Mouse (Mus musculus): ENCODE results near the gene Ggact. TPM values are rescaled to one million over a fixed set of nuclear protein-coding genes. Genes with fewer than 3 reads are reported as not detected.

Ggact gene
- polyA plus RNA-seq, 1 experiment, result 63.9 TPM

DNA sequence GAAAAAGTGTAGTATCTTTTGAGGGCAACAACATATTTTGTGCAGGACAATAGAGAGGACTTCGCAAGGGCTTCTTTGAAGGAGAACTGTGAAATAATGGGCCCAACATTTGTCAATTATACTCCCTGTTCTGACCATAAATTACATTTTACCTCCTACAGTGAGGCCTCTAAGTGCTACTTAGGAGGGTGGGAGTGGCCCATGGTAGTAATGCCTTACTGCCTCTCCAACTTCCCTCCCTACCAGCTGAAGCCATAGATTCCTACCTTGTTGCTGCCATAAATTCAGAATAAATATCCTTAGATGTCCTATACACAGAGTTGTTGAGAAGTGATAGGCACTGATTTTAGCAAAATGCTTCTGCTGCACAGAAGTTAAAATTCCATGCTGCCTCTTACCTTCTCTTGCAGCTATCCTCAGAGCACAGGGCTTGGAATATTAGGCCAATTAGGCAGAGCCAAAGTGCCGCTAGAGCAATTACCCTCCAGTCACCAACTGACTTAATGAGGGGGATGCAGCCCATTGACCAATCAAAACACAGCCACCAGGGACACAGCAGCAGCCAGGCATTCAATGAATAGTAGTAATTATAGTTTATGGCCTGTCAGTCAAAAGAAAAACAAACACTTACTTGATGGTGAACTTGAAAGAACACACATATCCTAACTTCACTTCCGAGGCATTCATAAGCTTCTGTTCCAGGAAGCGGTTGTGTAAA is 29.4 kb upstream of the Ggact start:
- Histone ChIP-seq H3K27ac (ENCODE audit: control insufficient read depth, insufficient read depth, low read depth, low read length) (no peak overlapping the region), H3K4me3 (ENCODE audit: control insufficient read depth, low read depth, low read length) (no peak overlapping the region), H3K27me3 (ENCODE audit: control insufficient read depth, insufficient read depth, low read length) (no peaks in the 10 kb centered on the region), H3K4me1 (ENCODE audit: control insufficient read depth, insufficient read depth, low read length) (no peaks in the 10 kb centered on the region), H3K36me3 (ENCODE audit: control insufficient read depth, insufficient read depth, low read length) (no peaks in the 10 kb centered on the region)
- no peak for TF ChIP-seq CTCF (IDR thresholded peaks at IDR 0.05; ENCODE audit: control insufficient read depth, insufficient read depth, insufficient replicate concordance, low read depth, low read length)

DNA sequence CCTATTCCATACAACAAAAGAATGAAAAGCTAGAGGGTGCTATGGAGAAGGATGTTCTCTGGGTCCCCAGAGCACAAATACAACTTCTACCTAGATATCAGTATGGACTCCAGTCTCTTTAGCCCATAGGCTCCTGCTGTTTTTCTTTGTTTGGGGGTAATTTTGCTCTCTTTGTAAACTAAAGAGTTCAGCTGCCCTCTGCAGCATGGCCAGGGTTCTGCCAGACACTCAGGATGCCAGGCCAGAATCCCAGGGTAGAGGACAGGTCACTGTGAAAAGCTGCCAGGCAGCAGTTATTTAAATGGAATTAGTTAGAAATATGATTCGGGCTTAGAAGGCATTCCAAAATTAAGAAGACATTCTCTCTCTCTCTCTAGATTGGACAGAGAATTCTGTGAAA is 22.9 kb upstream of the Ggact start:
- TF ChIP-seq POLR2A (IDR thresholded peaks at IDR 0.05; ENCODE audit: control insufficient read depth, low read depth, low read length), result no peak
- TF ChIP-seq CTCF (IDR thresholded peaks at IDR 0.05; ENCODE audit: control insufficient read depth, insufficient read depth, insufficient replicate concordance, low read depth, low read length), result no peak
- H3K27ac ChIP-seq (ENCODE audit: control insufficient read depth, insufficient read depth, low read depth, low read length), result no peak overlapping the region
- no peaks in the 10 kb centered on the region for H3K4me1 ChIP-seq (ENCODE audit: control insufficient read depth, insufficient read depth, low read length)
- no peak overlapping the region for H3K4me3 ChIP-seq (ENCODE audit: control insufficient read depth, low read depth, low read length)
- no peaks in the 10 kb centered on the region for H3K36me3 ChIP-seq (ENCODE audit: control insufficient read depth, insufficient read depth, low read length)
- H3K27me3 ChIP-seq (ENCODE audit: control insufficient read depth, insufficient read depth, low read length), result no peaks in the 10 kb centered on the region

DNA sequence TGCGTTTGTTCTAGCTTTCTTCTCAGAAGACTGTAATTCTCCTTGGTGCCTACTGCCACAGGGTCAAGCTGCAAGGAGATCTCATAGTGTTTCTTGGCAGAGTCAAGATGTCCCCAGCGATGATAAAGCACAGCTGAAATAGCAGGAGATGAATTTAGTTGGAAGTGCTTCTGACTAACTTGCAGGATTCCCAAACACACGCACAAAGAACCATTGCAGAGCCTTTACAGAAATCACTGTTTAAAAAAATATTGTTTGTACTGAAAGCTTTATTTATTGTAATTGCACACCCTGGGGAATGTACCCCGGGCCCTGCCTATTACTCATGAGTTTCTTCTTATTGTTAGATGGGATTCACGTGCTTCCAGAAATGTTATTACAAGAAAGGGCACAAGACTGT is 6.5 kb upstream of the Ggact start:
- H3K4me1 ChIP-seq (ENCODE audit: control insufficient read depth, insufficient read depth, low read length), result no peaks in the 10 kb centered on the region
- no peaks in the 10 kb centered on the region for H3K27me3 ChIP-seq (ENCODE audit: control insufficient read depth, insufficient read depth, low read length)
- no peak overlapping the region for H3K27ac ChIP-seq (ENCODE audit: control insufficient read depth, insufficient read depth, low read depth, low read length)
- no peak overlapping the region for H3K4me3 ChIP-seq (ENCODE audit: control insufficient read depth, low read depth, low read length)
- TF ChIP-seq POLR2A (IDR thresholded peaks at IDR 0.05; ENCODE audit: control insufficient read depth, low read depth, low read length) (no peak), CTCF (IDR thresholded peaks at IDR 0.05; ENCODE audit: control insufficient read depth, insufficient read depth, insufficient replicate concordance, low read depth, low read length) (no peak)
- no peaks in the 10 kb centered on the region for H3K36me3 ChIP-seq (ENCODE audit: control insufficient read depth, insufficient read depth, low read length)

DNA sequence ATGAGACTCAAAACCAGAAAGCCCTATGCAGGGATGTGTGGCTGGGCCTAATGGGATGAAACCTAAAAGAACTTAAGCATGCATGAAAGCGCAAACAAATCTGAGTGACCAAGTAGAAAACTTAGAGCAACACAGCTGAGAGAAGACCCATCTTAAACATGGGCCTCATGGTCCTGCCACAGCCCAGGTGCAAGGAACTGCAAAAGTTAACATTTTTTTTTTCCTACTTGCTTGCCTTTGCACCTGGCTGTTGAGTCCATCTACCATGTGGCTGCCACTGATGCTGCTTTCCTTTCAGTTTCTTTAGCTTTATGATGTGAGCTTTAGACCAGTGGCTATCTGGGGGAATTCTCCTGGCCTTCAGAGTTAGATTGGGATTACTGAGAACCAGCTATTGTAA is 4.1 kb upstream of the Ggact start:
- H3K27me3 ChIP-seq (ENCODE audit: control insufficient read depth, insufficient read depth, low read length), result no peaks in the 10 kb centered on the region
- no peaks in the 10 kb centered on the region for H3K4me1 ChIP-seq (ENCODE audit: control insufficient read depth, insufficient read depth, low read length)
- no peak overlapping the region for H3K4me3 ChIP-seq (ENCODE audit: control insufficient read depth, low read depth, low read length)
- TF ChIP-seq CTCF (IDR thresholded peaks at IDR 0.05; ENCODE audit: control insufficient read depth, insufficient read depth, insufficient replicate concordance, low read depth, low read length), result no peak
- no peak for TF ChIP-seq POLR2A (IDR thresholded peaks at IDR 0.05; ENCODE audit: control insufficient read depth, low read depth, low read length)
- no peak overlapping the region for H3K27ac ChIP-seq (ENCODE audit: control insufficient read depth, insufficient read depth, low read depth, low read length)
- no peaks in the 10 kb centered on the region for H3K36me3 ChIP-seq (ENCODE audit: control insufficient read depth, insufficient read depth, low read length)

DNA sequence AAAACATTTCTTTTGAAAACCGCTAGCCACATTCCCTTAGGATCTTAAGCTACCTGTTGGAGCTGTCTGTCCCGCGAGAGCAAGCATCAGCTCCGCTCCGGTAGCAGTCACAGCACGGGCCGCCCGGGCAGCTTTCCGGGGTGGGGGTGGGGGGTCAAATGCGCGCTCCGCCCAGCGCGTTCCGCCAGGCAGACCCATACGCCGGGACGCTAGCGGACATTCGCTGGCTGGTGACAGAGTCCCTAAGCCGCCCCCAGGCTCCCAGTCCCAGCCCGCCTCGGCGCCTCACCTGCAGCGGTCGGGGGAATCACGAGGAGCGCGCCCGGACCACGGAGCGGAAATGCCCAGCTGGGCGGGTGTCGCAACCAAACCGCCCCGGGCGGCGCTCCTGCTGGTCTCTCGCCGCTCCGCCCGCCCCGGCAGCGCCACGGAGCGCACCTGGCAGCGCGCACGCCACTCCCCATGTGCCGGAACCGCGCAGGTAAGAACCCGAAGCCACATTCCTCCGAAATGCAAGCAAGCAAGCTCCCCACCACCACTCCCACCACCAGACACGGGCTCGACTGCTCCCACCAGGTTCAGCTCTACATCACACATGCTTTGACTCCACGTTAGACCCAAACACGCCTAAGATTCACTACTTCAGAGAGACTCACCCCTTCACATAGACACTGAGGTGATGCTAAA is 602 bp downstream of the Ggact start:
- Histone ChIP-seq H3K36me3 (ENCODE audit: control insufficient read depth, insufficient read depth, low read length) (no peaks in the 10 kb centered on the region), H3K27ac (ENCODE audit: control insufficient read depth, insufficient read depth, low read depth, low read length) (peak overlapping the region; percentile 75), H3K27me3 (ENCODE audit: control insufficient read depth, insufficient read depth, low read length) (no peaks in the 10 kb centered on the region), H3K4me3 (ENCODE audit: control insufficient read depth, low read depth, low read length) (peak overlapping the region; percentile 89), H3K4me1 (ENCODE audit: control insufficient read depth, insufficient read depth, low read length) (no peaks in the 10 kb centered on the region)
- TF ChIP-seq POLR2A (IDR thresholded peaks at IDR 0.05; ENCODE audit: control insufficient read depth, low read depth, low read length) (no peak; the same call in 1 of the 2 replicates), CTCF (IDR thresholded peaks at IDR 0.05; ENCODE audit: control insufficient read depth, insufficient read depth, insufficient replicate concordance, low read depth, low read length) (no peak)

DNA sequence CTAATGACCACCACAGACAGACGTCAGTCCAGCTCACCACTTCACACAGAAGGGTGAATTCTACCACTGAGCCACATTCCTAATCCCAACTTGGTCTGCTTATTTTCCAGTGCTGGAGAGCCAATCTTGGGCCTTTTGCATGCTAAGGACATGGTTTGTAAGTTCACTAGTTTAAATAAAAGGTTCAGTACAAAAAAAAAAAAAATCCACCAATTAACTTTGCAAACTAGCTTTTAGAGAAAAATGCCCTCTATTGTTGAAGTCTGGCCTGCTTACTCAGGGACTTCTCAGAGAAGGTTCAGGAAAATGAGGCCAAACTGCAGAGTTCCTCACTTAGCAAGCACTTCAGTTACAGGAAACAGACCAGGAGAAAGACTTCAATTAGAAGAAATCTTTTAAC is 1.4 kb downstream of the Ggact start:
- H3K27ac ChIP-seq (ENCODE audit: control insufficient read depth, insufficient read depth, low read depth, low read length), result no peak overlapping the region
- peak overlapping the region; percentile 89; the same call in 1 of the 2 replicates for H3K4me3 ChIP-seq (ENCODE audit: control insufficient read depth, low read depth, low read length)
- TF ChIP-seq POLR2A (IDR thresholded peaks at IDR 0.05; ENCODE audit: control insufficient read depth, low read depth, low read length), result no peak
- no peak for TF ChIP-seq CTCF (IDR thresholded peaks at IDR 0.05; ENCODE audit: control insufficient read depth, insufficient read depth, insufficient replicate concordance, low read depth, low read length)
- H3K4me1 ChIP-seq (ENCODE audit: control insufficient read depth, insufficient read depth, low read length), result no peaks in the 10 kb centered on the region
- no peaks in the 10 kb centered on the region for H3K27me3 ChIP-seq (ENCODE audit: control insufficient read depth, insufficient read depth, low read length)
- H3K36me3 ChIP-seq (ENCODE audit: control insufficient read depth, insufficient read depth, low read length), result no peaks in the 10 kb centered on the region

DNA sequence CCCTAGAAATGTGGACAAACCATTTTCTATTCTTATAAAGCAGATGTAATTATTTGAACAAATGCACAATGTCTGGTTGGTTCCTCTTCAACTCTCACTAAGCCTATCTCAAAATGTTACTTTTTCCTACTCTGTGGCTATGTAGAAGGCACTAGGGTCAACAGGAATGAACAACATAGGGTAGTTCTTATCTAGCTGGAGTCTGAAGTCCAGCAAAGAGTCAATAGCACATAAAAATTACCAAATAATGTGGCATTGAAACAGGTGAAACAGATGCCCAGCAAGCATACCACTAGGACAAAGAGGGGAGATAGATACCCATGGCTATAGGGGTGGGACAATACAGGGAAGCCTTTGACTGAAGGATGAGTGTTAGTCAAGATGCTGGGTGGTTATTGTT is 2.3 kb downstream of the Ggact start:
- no peaks in the 10 kb centered on the region for H3K27me3 ChIP-seq (ENCODE audit: control insufficient read depth, insufficient read depth, low read length)
- no peaks in the 10 kb centered on the region for H3K36me3 ChIP-seq (ENCODE audit: control insufficient read depth, insufficient read depth, low read length)
- TF ChIP-seq CTCF (IDR thresholded peaks at IDR 0.05; ENCODE audit: control insufficient read depth, insufficient read depth, insufficient replicate concordance, low read depth, low read length), result no peak
- no peak for TF ChIP-seq POLR2A (IDR thresholded peaks at IDR 0.05; ENCODE audit: control insufficient read depth, low read depth, low read length)
- no peak overlapping the region for H3K27ac ChIP-seq (ENCODE audit: control insufficient read depth, insufficient read depth, low read depth, low read length)
- no peaks in the 10 kb centered on the region for H3K4me1 ChIP-seq (ENCODE audit: control insufficient read depth, insufficient read depth, low read length)
- H3K4me3 ChIP-seq (ENCODE audit: control insufficient read depth, low read depth, low read length), result no peak overlapping the region; the same call in 1 of the 2 replicates

Data from testis, adult 2 months (tissue).